ENCODE assay signal across 21 mouse cellular contexts in genomic region chr13:80518836-80519235, GRCm38 (mm10).
DNase-seq lines count a peak whose midpoint lies in the region; ATAC-seq and TF ChIP-seq lines count a peak whose summit lies in the region.
"Had no signal": no experiment of that assay in that cellular context is flagged by ENCODE, and none has a peak within 500 bp of the region (broad histone marks: within the 10 kb centered on the region; RNA-seq: fewer than 3 reads in every experiment).

No protein-coding gene starts in this region.

- H3K4me3 ChIP-seq in intestine, postnatal 0 days (ENCODE audit: low read depth, low read length), result no peak overlapping the region
- no peak overlapping the region for H3K4me3 ChIP-seq in intestine, embryonic 15.5 days (replicated peaks)
- no peak overlapping the region for H3K4me3 ChIP-seq in lung, postnatal 0 days (ENCODE audit: low read depth, low read length)
- no peak overlapping the region for H3K4me3 ChIP-seq in lung, adult 2 months (replicated peaks; ENCODE audit: extremely low read depth, low read depth, low read length)
- H3K4me3 ChIP-seq: forebrain, embryonic 10.5 days; hindbrain, embryonic 13.5 days; midbrain, embryonic 12.5 days had no signal

- no peak for TF ChIP-seq EP300 in lung, postnatal 0 days (IDR thresholded peaks at IDR 0.05)

- 82% methylated on average over 1 of the region's 1 CpGs for WGBS in intestine, postnatal 0 days
- WGBS in intestine, embryonic 15.5 days, result 75% methylated on average over 1 of the region's 1 CpGs
- 69% methylated on average over 1 of the region's 1 CpGs for WGBS in lung, postnatal 0 days
- 80% methylated on average over 1 of the region's 1 CpGs for WGBS in lung, adult 2 months

- POLR2A ChIA-PET in Patski (lab: Charles Lee), result no interaction called here

- TF ChIP-seq CTCF in intestine, postnatal 0 days (IDR thresholded peaks at IDR 0.05; ENCODE audit: low read depth), result 0 out of 2 replicates have a peak, but pooled peaks have one; percentile 10
- 0 out of 2 replicates have a peak, but pooled peaks have one; percentile 12 for TF ChIP-seq CTCF in lung, postnatal 0 days (IDR thresholded peaks at IDR 0.05)
- no peak for TF ChIP-seq CTCF in lung, adult 2 months (IDR thresholded peaks at IDR 0.05; ENCODE audit: insufficient read depth, low read length)
- peak; percentile 30 for TF ChIP-seq CTCF in Patski (IDR thresholded peaks at IDR 0.05)

- no peak overlapping the region for H3K27ac ChIP-seq in intestine, postnatal 0 days (ENCODE audit: low read depth, low read length)
- H3K27ac ChIP-seq in intestine, embryonic 15.5 days, result no peak overlapping the region
- H3K27ac ChIP-seq in lung, postnatal 0 days (ENCODE audit: low read length), result no peak overlapping the region
- H3K27ac ChIP-seq: forebrain, embryonic 10.5 days; hindbrain, embryonic 13.5 days; liver, embryonic 14.5 days; midbrain, embryonic 12.5 days had no signal

- H3K27me3 ChIP-seq in intestine, postnatal 0 days (replicated peaks; ENCODE audit: control insufficient read depth, insufficient read depth, low read length), result no peaks in the 10 kb centered on the region
- no peaks in the 10 kb centered on the region for H3K27me3 ChIP-seq in intestine, embryonic 15.5 days (replicated peaks)
- no peaks in the 10 kb centered on the region for H3K27me3 ChIP-seq in lung, postnatal 0 days (replicated peaks; ENCODE audit: insufficient read depth, low read length)
- peaks cover 6% of the 10 kb centered on the region for H3K27me3 ChIP-seq in Patski
- H3K27me3 ChIP-seq: hindbrain, embryonic 13.5 days; midbrain, embryonic 12.5 days had no signal

- H3K4me1 ChIP-seq in intestine, postnatal 0 days (replicated peaks; ENCODE audit: control insufficient read depth, insufficient read depth, low read length), result no peaks in the 10 kb centered on the region
- H3K4me1 ChIP-seq in intestine, embryonic 15.5 days (replicated peaks), result no peaks in the 10 kb centered on the region
- H3K4me1 ChIP-seq in lung, postnatal 0 days (ENCODE audit: insufficient read depth, low read depth, low read length), result no peaks in the 10 kb centered on the region
- H3K4me1 ChIP-seq in lung, adult 2 months (ENCODE audit: control insufficient read depth, insufficient read depth, low read length), result no peaks in the 10 kb centered on the region

- CTCF ChIA-PET in Patski (lab: Charles Lee), result no interaction called here

- no peak for TF ChIP-seq POLR2A in lung, adult 2 months (IDR thresholded peaks at IDR 0.05; ENCODE audit: borderline replicate concordance, extremely low read depth, low read depth, low read length)

- DNase-seq in lung, postnatal 0 days (ENCODE audit: low spot score), result no peak
- no peak for DNase-seq in lung, adult 2 months
- no peak for DNase-seq in Patski (ENCODE audit: low read depth, low spot score)
- no peak for DNase-seq in frontal cortex, postnatal 10 days (ENCODE audit: low spot score in 2 of 2)
- DNase-seq in natural killer cell, adult 2 months (ENCODE audit: low spot score in 2 of 2), result no peak
- DNase-seq: adrenal gland, postnatal 10 days; cerebellum, adult 8-10 months; gastrocnemius, postnatal 14 days; heart, adult 18-20 months; heart, postnatal 36 days; kidney, adult 2 months; kidney, postnatal 10 days; lung, postnatal 10 days; right cerebral cortex, postnatal 14 days; thymus, postnatal 14 days had no signal

- no peak overlapping the region for H3K4me2 ChIP-seq in intestine, postnatal 0 days (replicated peaks; ENCODE audit: low read depth)
- H3K4me2 ChIP-seq in intestine, embryonic 15.5 days (replicated peaks), result no peak overlapping the region
- H3K4me2 ChIP-seq in lung, postnatal 0 days (replicated peaks; ENCODE audit: low read depth, low read length), result no peak overlapping the region
- H3K4me2 ChIP-seq: hindbrain, embryonic 13.5 days; midbrain, embryonic 12.5 days had no signal

- H3K9ac ChIP-seq in intestine, postnatal 0 days (ENCODE audit: low read depth, low read length), result no peak overlapping the region
- H3K9ac ChIP-seq in intestine, embryonic 15.5 days, result no peak overlapping the region
- no peak overlapping the region for H3K9ac ChIP-seq in lung, postnatal 0 days (replicated peaks; ENCODE audit: low read depth)
- H3K9ac ChIP-seq: hindbrain, embryonic 13.5 days; liver, embryonic 14.5 days; midbrain, embryonic 12.5 days had no signal

- no peaks in the 10 kb centered on the region for H3K36me3 ChIP-seq in intestine, postnatal 0 days (ENCODE audit: control insufficient read depth, insufficient read depth)
- H3K36me3 ChIP-seq in intestine, embryonic 15.5 days, result no peaks in the 10 kb centered on the region
- H3K36me3 ChIP-seq in lung, postnatal 0 days (ENCODE audit: insufficient read depth, low read length), result no peaks in the 10 kb centered on the region
- H3K36me3 ChIP-seq: forebrain, embryonic 10.5 days; hindbrain, embryonic 13.5 days; midbrain, embryonic 12.5 days had no signal

- H3K9me3 ChIP-seq in intestine, postnatal 0 days (ENCODE audit: control insufficient read depth), result no peaks in the 10 kb centered on the region
- no peaks in the 10 kb centered on the region for H3K9me3 ChIP-seq in intestine, embryonic 15.5 days
- no peaks in the 10 kb centered on the region for H3K9me3 ChIP-seq in lung, postnatal 0 days (ENCODE audit: low read length)
- H3K9me3 ChIP-seq: forebrain, embryonic 10.5 days; hindbrain, embryonic 13.5 days; midbrain, embryonic 12.5 days had no signal

- no peak for ATAC-seq in intestine, postnatal 0 days
- ATAC-seq in intestine, embryonic 15.5 days, result no peak
- no peak for ATAC-seq in lung, postnatal 0 days
- ATAC-seq in Patski, result no peak

- in situ Hi-C loops in Patski (cut with MboI; ENCODE audit: low pct_unique_long_range_greater_than_20kb), result no loop called here
